Mouse (Mus musculus) frontal cortex, postnatal 25 days (tissue): ENCODE results near the gene Got1.
"Not testable (repeated sequence)": the region's sequence is repeated elsewhere in the genome, so short reads cannot be mapped to it uniquely, and the experiment has no call there.

Experiments
- DNase-seq, 2 experiments: peaks; one replicate each; pipeline ENCODE4 v3.0.0; 2022; ENCODE audit warnings: low spot score in 2 of 2

Got1 gene

GRCm38 (mm10) chr19:43521996-43522395, 2.4 kb downstream of the Got1 start:
- DNase-seq, result no peak

GRCm38 (mm10) chr19:43521362-43521761, 3.0 kb downstream of the Got1 start:
- no peak for DNase-seq

- no peak for DNase-seq
These were observed 4.0 kb downstream of the Got1 start for GRCm38 (mm10) chr19:43520402-43520801.

GRCm38 (mm10) chr19:43519226-43519625, 5.2 kb downstream of the Got1 start:
- DNase-seq, result no peak

GRCm38 (mm10) chr19:43518261-43518660, 6.1 kb downstream of the Got1 start:
- no peak for DNase-seq

GRCm38 (mm10) chr19:43517808-43518207, 6.6 kb downstream of the Got1 start:
- DNase-seq, result no peak

GRCm38 (mm10) chr19:43517320-43517719, 7.1 kb downstream of the Got1 start:
- no peak for DNase-seq

- no peak for DNase-seq
These were observed 7.9 kb downstream of the Got1 start for GRCm38 (mm10) chr19:43516397-43517035.

GRCm38 (mm10) chr19:43515668-43516396, 8.6 kb downstream of the Got1 start:
- no peak for DNase-seq

- DNase-seq, result no peak
These were observed 10.5 kb downstream of the Got1 start for GRCm38 (mm10) chr19:43513874-43514273.

GRCm38 (mm10) chr19:43511621-43512620, 12.5 kb downstream of the Got1 start:
- no peak for DNase-seq

- DNase-seq, result no peak
These were observed 13.8 kb downstream of the Got1 start for GRCm38 (mm10) chr19:43510436-43511220.

- DNase-seq, result no peak
These were observed 19.0 kb downstream of the Got1 start for GRCm38 (mm10) chr19:43505441-43505840.

- not testable (repeated sequence) for DNase-seq
These were observed 20.8 kb downstream of the Got1 start for GRCm38 (mm10) chr19:43503593-43503992.

- DNase-seq, result no peak
These were observed 21.8 kb downstream of the Got1 start for GRCm38 (mm10) chr19:43502630-43503029.

- DNase-seq, result no peak
These were observed 25.5 kb downstream of the Got1 start for GRCm38 (mm10) chr19:43498874-43499273.

- DNase-seq, result no peak
These were observed 27.0 kb downstream of the Got1 start for GRCm38 (mm10) chr19:43497440-43497839.

GRCm38 (mm10) chr19:43495846-43496245, 28.6 kb downstream of the Got1 start:
- DNase-seq, result peak in 1 of 2 experiments; percentile 48

- DNase-seq, result no peak
These were observed 29.5 kb downstream of the Got1 start for GRCm38 (mm10) chr19:43494914-43495313.

GRCm38 (mm10) chr19:43493878-43494277, 30.5 kb downstream of the Got1 start:
- no peak for DNase-seq

GRCm38 (mm10) chr19:43493316-43493715, 31.1 kb downstream of the Got1 start:
- not testable (repeated sequence) for DNase-seq
